Mouse (Mus musculus): ENCODE results near the gene Lyrm9. TPM values are rescaled to one million over a fixed set of nuclear protein-coding genes. Genes with fewer than 3 reads are reported as not detected.

Lyrm9 gene
- polyA plus RNA-seq, 1 experiment from 2014 or later, result 18.6 TPM

DNA sequence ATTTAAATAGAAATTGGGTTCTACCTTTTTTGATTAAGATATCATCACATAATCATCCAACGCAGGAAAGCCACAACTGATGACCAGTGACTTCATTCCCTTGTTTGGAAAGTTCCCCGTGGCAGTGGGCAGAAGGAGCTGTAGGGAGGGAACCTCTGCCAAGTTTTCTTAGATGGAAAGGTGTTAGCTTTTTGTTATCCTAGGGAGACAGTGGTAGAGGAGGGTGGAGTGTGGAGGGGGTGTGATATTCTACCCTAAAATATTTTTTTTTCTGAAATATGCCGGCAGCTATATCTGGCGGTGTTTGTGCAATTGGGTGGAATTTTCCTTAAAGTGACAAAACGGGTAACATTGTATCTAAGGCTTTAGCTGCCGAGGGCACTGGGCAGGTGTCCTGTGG, 21.2 kb upstream of the Lyrm9 start:
- no peak overlapping the region for H3K4me2 ChIP-seq (ENCODE audit: low read depth, low read length, severe bottlenecking)
- H3K27me3 ChIP-seq (ENCODE audit: control insufficient read depth, insufficient read depth, low read length), result no peaks in the 10 kb centered on the region
- H3K9me3 ChIP-seq (ENCODE audit: control insufficient read depth, low read length), result no peaks in the 10 kb centered on the region
- ATAC-seq (replicated peaks; ENCODE audit: low FRiP score) (no peak), DNase-seq (ENCODE audit: low spot score) (no peak)
- no peak overlapping the region for H3K4me3 ChIP-seq (ENCODE audit: low read depth, low read length)
- no peaks in the 10 kb centered on the region for H3K36me3 ChIP-seq (ENCODE audit: control insufficient read depth, insufficient read depth, low read length)
- 0 out of 2 replicates have a peak, but pooled peaks cover 5% of the 10 kb centered on the region for H3K4me1 ChIP-seq (replicated peaks; ENCODE audit: control insufficient read depth, insufficient read depth, low read length)
- H3K9ac ChIP-seq (ENCODE audit: low read length), result no peak overlapping the region
- H3K27ac ChIP-seq (ENCODE audit: low read depth, low read length), result no peak overlapping the region
- 71% methylated on average over 6 of the region's 6 CpGs for WGBS

DNA sequence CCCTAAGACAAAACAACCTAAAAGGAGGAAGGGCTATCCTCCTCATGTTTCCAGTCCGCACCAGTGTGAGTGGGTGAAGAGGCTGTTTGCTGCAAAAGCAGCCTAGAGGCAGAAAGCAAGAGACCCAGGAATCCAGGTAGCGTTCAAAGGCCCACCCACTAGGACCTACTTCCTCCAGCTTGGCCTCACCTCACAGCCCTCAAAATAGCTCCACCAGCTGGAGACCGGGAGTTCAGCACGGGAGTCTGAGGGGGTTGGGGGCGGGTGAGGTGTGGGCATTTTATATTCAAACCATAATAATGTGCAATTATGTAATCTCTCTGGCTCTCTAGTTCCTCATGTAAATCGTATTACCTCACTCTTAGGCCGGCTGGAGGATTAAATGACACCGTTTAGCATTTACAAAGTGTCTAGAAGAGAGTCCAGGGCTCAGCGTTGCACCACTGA, 20.7 kb upstream of the Lyrm9 start:
- H3K27ac ChIP-seq (ENCODE audit: low read depth, low read length), result no peak overlapping the region
- WGBS, result 42% methylated on average over 9 of the region's 9 CpGs
- ATAC-seq (replicated peaks; ENCODE audit: low FRiP score), result no peak
- no peak overlapping the region for H3K4me2 ChIP-seq (ENCODE audit: low read depth, low read length, severe bottlenecking)
- no peak overlapping the region for H3K4me3 ChIP-seq (ENCODE audit: low read depth, low read length)
- no peaks in the 10 kb centered on the region for H3K27me3 ChIP-seq (ENCODE audit: control insufficient read depth, insufficient read depth, low read length)
- DNase-seq (ENCODE audit: low spot score), result no peak
- no peaks in the 10 kb centered on the region for H3K9me3 ChIP-seq (ENCODE audit: control insufficient read depth, low read length)
- no peak overlapping the region for H3K9ac ChIP-seq (ENCODE audit: low read length)
- H3K36me3 ChIP-seq (ENCODE audit: control insufficient read depth, insufficient read depth, low read length), result no peaks in the 10 kb centered on the region
- 0 out of 2 replicates have a peak, but pooled peaks cover 5% of the 10 kb centered on the region for H3K4me1 ChIP-seq (replicated peaks; ENCODE audit: control insufficient read depth, insufficient read depth, low read length)

DNA sequence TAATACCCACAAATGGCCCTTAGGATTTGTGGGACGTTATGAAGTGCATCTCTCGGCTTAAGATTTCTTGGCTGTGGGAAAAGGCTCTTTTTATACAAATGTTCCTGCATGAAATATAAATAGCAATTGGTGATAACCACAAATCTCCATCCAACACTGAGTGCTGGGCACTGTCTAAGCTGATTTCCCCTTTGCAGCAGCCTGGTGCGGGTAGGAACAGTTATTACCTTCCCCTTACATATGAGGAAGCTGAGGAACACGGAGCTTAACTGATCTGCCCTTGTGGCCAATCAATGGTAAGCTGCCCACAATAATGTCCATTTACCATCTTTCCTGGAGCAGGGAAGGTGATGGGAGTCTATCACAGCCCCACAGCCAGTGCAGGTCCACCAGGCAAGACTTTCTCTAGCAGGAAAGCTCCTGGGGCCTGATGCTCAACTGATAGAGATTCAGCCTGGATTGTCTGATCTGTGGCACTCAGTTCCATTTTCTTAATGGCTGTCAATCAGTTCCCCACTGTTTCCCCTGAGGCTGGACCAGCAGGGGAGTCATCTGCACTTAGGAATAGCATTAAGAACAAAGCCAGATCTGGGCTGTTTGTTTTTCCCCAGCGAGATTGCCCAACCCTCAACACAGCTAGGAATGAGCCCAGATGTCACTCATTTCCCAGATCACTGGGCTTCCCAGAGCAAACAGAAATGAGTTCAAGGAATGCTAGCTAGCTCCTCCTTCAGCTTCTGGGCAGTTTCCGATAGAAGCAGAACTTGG, 18.9 kb upstream of the Lyrm9 start:
- DNase-seq (ENCODE audit: low spot score) (no peak), ATAC-seq (replicated peaks; ENCODE audit: low FRiP score) (no peak)
- WGBS, result 51% methylated on average over 6 of the region's 6 CpGs
- no peak overlapping the region for H3K4me2 ChIP-seq (ENCODE audit: low read depth, low read length, severe bottlenecking)
- H3K9ac ChIP-seq (ENCODE audit: low read length), result no peak overlapping the region
- H3K27me3 ChIP-seq (ENCODE audit: control insufficient read depth, insufficient read depth, low read length), result no peaks in the 10 kb centered on the region
- no peaks in the 10 kb centered on the region for H3K9me3 ChIP-seq (ENCODE audit: control insufficient read depth, low read length)
- no peak overlapping the region for H3K4me3 ChIP-seq (ENCODE audit: low read depth, low read length)
- H3K36me3 ChIP-seq (ENCODE audit: control insufficient read depth, insufficient read depth, low read length), result no peaks in the 10 kb centered on the region
- no peak overlapping the region for H3K27ac ChIP-seq (ENCODE audit: low read depth, low read length)
- 0 out of 2 replicates have a peak, but pooled peaks cover 6% of the 10 kb centered on the region for H3K4me1 ChIP-seq (replicated peaks; ENCODE audit: control insufficient read depth, insufficient read depth, low read length)

DNA sequence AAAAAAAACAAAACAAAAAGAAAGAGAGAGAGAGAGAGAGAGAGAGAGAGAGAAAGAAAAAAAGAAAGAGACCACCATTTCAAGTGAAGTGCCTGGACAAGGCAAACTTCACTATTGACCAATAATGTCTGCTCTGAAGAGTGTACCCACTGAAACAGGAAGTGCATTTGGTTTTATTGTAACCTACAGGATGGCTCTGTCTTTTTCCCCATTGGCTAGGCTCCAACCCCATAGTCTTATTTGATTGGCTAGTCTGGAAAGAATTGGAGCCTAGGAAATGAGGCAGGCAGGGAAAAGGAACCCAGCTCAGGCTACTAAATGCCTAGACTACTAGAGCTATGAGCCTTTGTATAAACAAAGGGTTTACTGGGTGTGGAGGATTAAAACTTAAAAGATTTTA, 17.0 kb upstream of the Lyrm9 start:
- Histone ChIP-seq H3K4me3 (ENCODE audit: low read depth, low read length) (no peak overlapping the region), H3K4me2 (ENCODE audit: low read depth, low read length, severe bottlenecking) (no peak overlapping the region)
- no peak for ATAC-seq (replicated peaks; ENCODE audit: low FRiP score)

GRCm38 (mm10) chr11:78814461-78814941, 11.9 kb upstream of the Lyrm9 start:
- DNase-seq (ENCODE audit: low spot score), result no peak
- Histone ChIP-seq H3K4me1 (replicated peaks; ENCODE audit: control insufficient read depth, insufficient read depth, low read length) (peaks cover 15% of the 10 kb centered on the region), H3K27ac (ENCODE audit: low read depth, low read length) (0 out of 2 replicates have a peak overlapping the region, but pooled peaks have one; percentile 53), H3K9ac (ENCODE audit: low read length) (no peak overlapping the region; the same call in 1 of the 2 replicates), H3K36me3 (ENCODE audit: control insufficient read depth, insufficient read depth, low read length) (no peaks in the 10 kb centered on the region), H3K4me2 (ENCODE audit: low read depth, low read length, severe bottlenecking) (0 out of 2 replicates have a peak overlapping the region, but pooled peaks have one; percentile 11), H3K27me3 (ENCODE audit: control insufficient read depth, insufficient read depth, low read length) (no peaks in the 10 kb centered on the region), H3K4me3 (ENCODE audit: low read depth, low read length) (no peak overlapping the region), H3K9me3 (ENCODE audit: control insufficient read depth, low read length) (no peaks in the 10 kb centered on the region)
- no peak for ATAC-seq (replicated peaks; ENCODE audit: low FRiP score)
- WGBS, result 58% methylated on average over 7 of the region's 7 CpGs

More for the DNA sequence above, 17.0 kb upstream of the Lyrm9 start:
- no peak overlapping the region for H3K27ac ChIP-seq (ENCODE audit: low read depth, low read length)
- H3K4me1 ChIP-seq (replicated peaks; ENCODE audit: control insufficient read depth, insufficient read depth, low read length), result peaks cover 10% of the 10 kb centered on the region
- H3K9ac ChIP-seq (ENCODE audit: low read length), result no peak overlapping the region
- H3K36me3 ChIP-seq (ENCODE audit: control insufficient read depth, insufficient read depth, low read length), result no peaks in the 10 kb centered on the region
- H3K27me3 ChIP-seq (ENCODE audit: control insufficient read depth, insufficient read depth, low read length), result no peaks in the 10 kb centered on the region
- no peaks in the 10 kb centered on the region for H3K9me3 ChIP-seq (ENCODE audit: control insufficient read depth, low read length)
- DNase-seq (ENCODE audit: low spot score), result no peak

DNA sequence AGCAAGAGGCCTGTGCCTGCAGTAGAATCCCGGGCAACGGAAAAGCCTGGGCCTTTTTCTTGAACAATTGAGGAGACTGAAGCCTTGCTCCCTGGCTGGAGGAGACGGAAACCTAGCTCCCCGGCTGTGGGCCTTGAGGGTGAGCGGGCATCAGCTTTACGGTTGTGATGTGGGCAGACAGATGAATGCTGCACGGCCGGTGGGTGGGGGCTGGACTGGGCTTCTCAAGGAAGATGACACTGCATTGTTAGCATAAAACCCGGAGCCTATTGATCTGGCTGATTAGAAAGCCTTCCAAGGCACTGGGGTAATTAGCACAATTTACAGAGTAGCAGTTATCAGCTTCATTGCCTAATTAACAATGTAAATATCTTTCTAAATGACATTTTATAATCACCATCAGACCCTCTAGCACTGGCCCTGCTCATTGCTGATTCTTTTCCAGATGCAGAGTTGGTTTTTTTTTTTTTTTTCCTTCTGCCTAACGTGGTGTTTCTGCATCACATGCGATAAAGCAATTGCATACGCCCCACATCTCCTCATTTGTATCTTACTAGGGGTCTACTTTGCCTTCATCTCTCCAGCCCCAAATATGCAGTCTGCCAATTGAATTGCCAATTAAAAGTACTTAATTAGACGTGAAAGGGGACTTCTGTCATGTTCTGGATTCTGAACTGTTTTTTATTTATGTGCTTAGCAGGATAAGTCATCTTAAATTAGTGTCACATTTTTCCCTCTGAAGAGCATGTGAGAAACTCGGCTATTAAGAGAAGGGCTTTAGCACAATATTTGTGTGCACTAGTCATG, 10.2 kb upstream of the Lyrm9 start:
- 32% methylated on average over 14 of the region's 14 CpGs for WGBS
- Histone ChIP-seq H3K27ac (ENCODE audit: low read depth, low read length) (peak overlapping the region; percentile 60; the same call in 1 of the 2 replicates), H3K27me3 (ENCODE audit: control insufficient read depth, insufficient read depth, low read length) (no peaks in the 10 kb centered on the region), H3K4me3 (ENCODE audit: low read depth, low read length) (no peak overlapping the region), H3K9ac (ENCODE audit: low read length) (no peak overlapping the region), H3K36me3 (ENCODE audit: control insufficient read depth, insufficient read depth, low read length) (no peaks in the 10 kb centered on the region), H3K4me1 (replicated peaks; ENCODE audit: control insufficient read depth, insufficient read depth, low read length) (peaks cover 26% of the 10 kb centered on the region), H3K9me3 (ENCODE audit: control insufficient read depth, low read length) (no peaks in the 10 kb centered on the region), H3K4me2 (ENCODE audit: low read depth, low read length, severe bottlenecking) (peak overlapping the region; percentile 9; the same call in 1 of the 2 replicates)
- ATAC-seq (replicated peaks; ENCODE audit: low FRiP score), result peak; percentile 46; the same call in 1 of the 2 replicates
- DNase-seq (ENCODE audit: low spot score), result peak; percentile 67

- no peaks in the 10 kb centered on the region for H3K36me3 ChIP-seq (ENCODE audit: control insufficient read depth, insufficient read depth, low read length)
- no peak overlapping the region for H3K4me2 ChIP-seq (ENCODE audit: low read depth, low read length, severe bottlenecking)
- H3K27me3 ChIP-seq (ENCODE audit: control insufficient read depth, insufficient read depth, low read length), result no peaks in the 10 kb centered on the region
- H3K9ac ChIP-seq (ENCODE audit: low read length), result no peak overlapping the region
- 61% methylated on average over 11 of the region's 11 CpGs for WGBS
- H3K9me3 ChIP-seq (ENCODE audit: control insufficient read depth, low read length), result no peaks in the 10 kb centered on the region
- peak overlapping the region; percentile 57; the same call in 1 of the 2 replicates for H3K27ac ChIP-seq (ENCODE audit: low read depth, low read length)
- ATAC-seq (replicated peaks; ENCODE audit: low FRiP score), result no peak
- peaks cover 25% of the 10 kb centered on the region for H3K4me1 ChIP-seq (replicated peaks; ENCODE audit: control insufficient read depth, insufficient read depth, low read length)
- no peak overlapping the region for H3K4me3 ChIP-seq (ENCODE audit: low read depth, low read length)
- DNase-seq (ENCODE audit: low spot score), result no peak
These were observed 8.9 kb upstream of the Lyrm9 start for GRCm38 (mm10) chr11:78817311-78818022.

Measured in forebrain, embryonic 11.5 days (tissue).